In genomic region chr19:55909039-55909438, GRCm38 (mm10) we compare ENCODE assay signal across 8 mouse cellular contexts.
DNase-seq lines count a peak whose midpoint lies in the region; ATAC-seq and TF ChIP-seq lines count a peak whose summit lies in the region.

No protein-coding gene starts in this region.

- 0 out of 2 replicates have a peak, but pooled peaks have one; percentile 15 for TF ChIP-seq CTCF in bone marrow macrophage, adult 2 months (IDR thresholded peaks at IDR 0.05; ENCODE audit: low read depth, low read length)
- peak; percentile 44; the same call in 1 of the 2 replicates for TF ChIP-seq CTCF in small intestine, adult 2 months (IDR thresholded peaks at IDR 0.05; ENCODE audit: extremely low read depth, insufficient read length, insufficient replicate concordance, low read depth, low read length)
- TF ChIP-seq CTCF in cerebellum, adult 2 months (IDR thresholded peaks at IDR 0.05; ENCODE audit: borderline replicate concordance, insufficient read depth, low read depth, low read length) = no peak

- no peaks in the 10 kb centered on the region for H3K9me3 ChIP-seq in midbrain, embryonic 12.5 days
- H3K9me3 ChIP-seq in midbrain, embryonic 11.5 days (ENCODE audit: control insufficient read depth, low read length) = no peaks in the 10 kb centered on the region
- H3K9me3 ChIP-seq in hindbrain, embryonic 16.5 days (ENCODE audit: control insufficient read depth, low read length) = no peaks in the 10 kb centered on the region
- H3K9me3 ChIP-seq in liver, embryonic 13.5 days (replicated peaks) = peaks cover 3% of the 10 kb centered on the region; the same call in 1 of the 2 replicates
- no peaks in the 10 kb centered on the region for H3K9me3 ChIP-seq in heart, embryonic 11.5 days (replicated peaks; ENCODE audit: control insufficient read depth, low read length)

- H3K4me3 ChIP-seq in midbrain, embryonic 12.5 days = no peak overlapping the region
- H3K4me3 ChIP-seq in midbrain, embryonic 11.5 days (ENCODE audit: low read depth, low read length) = no peak overlapping the region
- H3K4me3 ChIP-seq in bone marrow macrophage, adult 2 months (ENCODE audit: insufficient read depth, low read length) = no peak overlapping the region
- H3K4me3 ChIP-seq in hindbrain, embryonic 16.5 days (ENCODE audit: low read length) = no peak overlapping the region
- no peak overlapping the region for H3K4me3 ChIP-seq in liver, embryonic 13.5 days (replicated peaks)
- H3K4me3 ChIP-seq in small intestine, adult 2 months (ENCODE audit: low read depth, low read length) = no peak overlapping the region
- no peak overlapping the region for H3K4me3 ChIP-seq in heart, embryonic 11.5 days (ENCODE audit: low read depth, low read length)
- no peak overlapping the region for H3K4me3 ChIP-seq in cerebellum, adult 2 months (replicated peaks; ENCODE audit: insufficient read depth, low read depth, low read length)

- peaks cover 22% of the 10 kb centered on the region for H3K27me3 ChIP-seq in midbrain, embryonic 12.5 days
- no peaks in the 10 kb centered on the region for H3K27me3 ChIP-seq in midbrain, embryonic 11.5 days (ENCODE audit: control insufficient read depth, insufficient read depth, low read length)
- no peaks in the 10 kb centered on the region for H3K27me3 ChIP-seq in hindbrain, embryonic 16.5 days (replicated peaks; ENCODE audit: control insufficient read depth, insufficient read depth, low read length)
- H3K27me3 ChIP-seq in liver, embryonic 13.5 days = no peaks in the 10 kb centered on the region
- H3K27me3 ChIP-seq in small intestine, adult 2 months (ENCODE audit: control insufficient read depth, insufficient read depth, low read length) = no peaks in the 10 kb centered on the region
- no peaks in the 10 kb centered on the region for H3K27me3 ChIP-seq in heart, embryonic 11.5 days (ENCODE audit: control insufficient read depth, insufficient read depth, low read length)
- no peaks in the 10 kb centered on the region for H3K27me3 ChIP-seq in cerebellum, adult 2 months (ENCODE audit: control insufficient read depth, insufficient read depth, low read length)

- WGBS in midbrain, embryonic 12.5 days = 57% methylated on average over 7 of the region's 7 CpGs
- WGBS in midbrain, embryonic 11.5 days = 62% methylated on average over 7 of the region's 7 CpGs
- WGBS in hindbrain, embryonic 16.5 days = 43% methylated on average over 7 of the region's 7 CpGs
- 65% methylated on average over 7 of the region's 7 CpGs for WGBS in liver, embryonic 13.5 days (ENCODE audit: insufficient replicate concordance)
- 74% methylated on average over 7 of the region's 7 CpGs for WGBS in small intestine, adult 2 months
- 61% methylated on average over 7 of the region's 7 CpGs for WGBS in heart, embryonic 11.5 days (ENCODE audit: insufficient replicate concordance)
- WGBS in cerebellum, adult 2 months = 61% methylated on average over 7 of the region's 7 CpGs

- H3K36me3 ChIP-seq in midbrain, embryonic 12.5 days = peaks cover 36% of the 10 kb centered on the region
- peaks cover 23% of the 10 kb centered on the region for H3K36me3 ChIP-seq in midbrain, embryonic 11.5 days (ENCODE audit: control insufficient read depth, insufficient read depth, low read length)
- H3K36me3 ChIP-seq in hindbrain, embryonic 16.5 days (ENCODE audit: control insufficient read depth, insufficient read depth, low read length) = no peaks in the 10 kb centered on the region
- peaks cover 30% of the 10 kb centered on the region for H3K36me3 ChIP-seq in liver, embryonic 13.5 days
- peaks cover 52% of the 10 kb centered on the region for H3K36me3 ChIP-seq in small intestine, adult 2 months (ENCODE audit: control insufficient read depth, insufficient read depth, low read length)
- peaks cover 21% of the 10 kb centered on the region for H3K36me3 ChIP-seq in heart, embryonic 11.5 days (ENCODE audit: control insufficient read depth, insufficient read depth, low read length)

- TF ChIP-seq POLR2A in bone marrow macrophage, adult 2 months (IDR thresholded peaks at IDR 0.05; ENCODE audit: borderline replicate concordance, low read depth, low read length) = no peak
- TF ChIP-seq POLR2A in small intestine, adult 2 months (IDR thresholded peaks at IDR 0.05; ENCODE audit: low read depth, low read length) = no peak
- no peak for TF ChIP-seq POLR2A in cerebellum, adult 2 months (IDR thresholded peaks at IDR 0.05; ENCODE audit: borderline replicate concordance, insufficient read depth, low read length)

- ATAC-seq in midbrain, embryonic 12.5 days (ENCODE audit: low FRiP score, low read depth) = 0 out of 2 replicates have a peak, but pooled peaks have one; percentile 27
- ATAC-seq in midbrain, embryonic 11.5 days (ENCODE audit: low FRiP score) = no peak
- 0 out of 2 replicates have a peak, but pooled peaks have one; percentile 42 for ATAC-seq in hindbrain, embryonic 16.5 days
- ATAC-seq in liver, embryonic 13.5 days (ENCODE audit: low read depth) = peak; percentile 60; the same call in 1 of the 2 replicates
- no peak for ATAC-seq in heart, embryonic 11.5 days (replicated peaks; ENCODE audit: insufficient number of reproducible peaks, low FRiP score, low TSS enrichment)

- no peak overlapping the region for H3K9ac ChIP-seq in midbrain, embryonic 12.5 days (replicated peaks)
- no peak overlapping the region for H3K9ac ChIP-seq in midbrain, embryonic 11.5 days (ENCODE audit: low read length)
- H3K9ac ChIP-seq in hindbrain, embryonic 16.5 days (ENCODE audit: low read depth, low read length) = no peak overlapping the region
- no peak overlapping the region for H3K9ac ChIP-seq in liver, embryonic 13.5 days
- H3K9ac ChIP-seq in heart, embryonic 11.5 days (ENCODE audit: low read depth, low read length) = no peak overlapping the region

- no peak overlapping the region for H3K4me2 ChIP-seq in midbrain, embryonic 12.5 days (replicated peaks)
- H3K4me2 ChIP-seq in midbrain, embryonic 11.5 days = no peak overlapping the region
- no peak overlapping the region for H3K4me2 ChIP-seq in hindbrain, embryonic 16.5 days (ENCODE audit: low read length)
- no peak overlapping the region for H3K4me2 ChIP-seq in liver, embryonic 13.5 days
- H3K4me2 ChIP-seq in heart, embryonic 11.5 days = no peak overlapping the region

- no peak for DNase-seq in midbrain, embryonic 11.5 days (ENCODE audit: low spot score, missing footprints)
- DNase-seq in liver, embryonic 13.5 days = no peak
- no peak for DNase-seq in cerebellum, adult 2 months

- H3K27ac ChIP-seq in midbrain, embryonic 12.5 days (replicated peaks) = no peak overlapping the region
- no peak overlapping the region for H3K27ac ChIP-seq in midbrain, embryonic 11.5 days (ENCODE audit: low read depth, low read length)
- H3K27ac ChIP-seq in bone marrow macrophage, adult 2 months (ENCODE audit: insufficient read depth, low read depth, low read length) = no peak overlapping the region
- H3K27ac ChIP-seq in hindbrain, embryonic 16.5 days (ENCODE audit: low read depth, low read length) = no peak overlapping the region
- no peak overlapping the region for H3K27ac ChIP-seq in liver, embryonic 13.5 days
- H3K27ac ChIP-seq in small intestine, adult 2 months (ENCODE audit: insufficient read depth, low read depth, low read length) = no peak overlapping the region
- H3K27ac ChIP-seq in heart, embryonic 11.5 days (ENCODE audit: low read depth, low read length) = no peak overlapping the region
- no peak overlapping the region for H3K27ac ChIP-seq in cerebellum, adult 2 months (ENCODE audit: insufficient read depth, low read length)

- H3K4me1 ChIP-seq in midbrain, embryonic 12.5 days = peaks cover 33% of the 10 kb centered on the region
- H3K4me1 ChIP-seq in midbrain, embryonic 11.5 days (ENCODE audit: control insufficient read depth, insufficient read depth, low read length) = peaks cover 12% of the 10 kb centered on the region
- H3K4me1 ChIP-seq in bone marrow macrophage, adult 2 months (ENCODE audit: control insufficient read depth, insufficient read depth, low read length) = peaks cover 2% of the 10 kb centered on the region; the same call in 1 of the 2 replicates
- H3K4me1 ChIP-seq in hindbrain, embryonic 16.5 days (ENCODE audit: control insufficient read depth, insufficient read depth, low read depth, low read length) = peaks cover 2% of the 10 kb centered on the region; the same call in 1 of the 2 replicates
- H3K4me1 ChIP-seq in liver, embryonic 13.5 days (replicated peaks) = peaks cover 12% of the 10 kb centered on the region; the same call in 1 of the 2 replicates
- no peaks in the 10 kb centered on the region for H3K4me1 ChIP-seq in small intestine, adult 2 months (ENCODE audit: control insufficient read depth, insufficient read depth, insufficient read length, low read length)
- H3K4me1 ChIP-seq in heart, embryonic 11.5 days (ENCODE audit: control insufficient read depth, insufficient read depth, low read length) = peaks cover under 1% of the 10 kb centered on the region
- H3K4me1 ChIP-seq in cerebellum, adult 2 months (ENCODE audit: control insufficient read depth, insufficient read depth, low read length) = no peaks in the 10 kb centered on the region

Comparison
In these comparisons a context has a peak if more than half of its experiments do, and no peak if none do; other contexts are left out.
1. ATAC-seq: peak in midbrain, embryonic 12.5 days (single experiment), hindbrain, embryonic 16.5 days (single experiment) and liver, embryonic 13.5 days (single experiment); none in midbrain, embryonic 11.5 days (single experiment) and heart, embryonic 11.5 days (single experiment).